ENCODE assay signal across 16 mouse cellular contexts in the genomic region with DNA sequence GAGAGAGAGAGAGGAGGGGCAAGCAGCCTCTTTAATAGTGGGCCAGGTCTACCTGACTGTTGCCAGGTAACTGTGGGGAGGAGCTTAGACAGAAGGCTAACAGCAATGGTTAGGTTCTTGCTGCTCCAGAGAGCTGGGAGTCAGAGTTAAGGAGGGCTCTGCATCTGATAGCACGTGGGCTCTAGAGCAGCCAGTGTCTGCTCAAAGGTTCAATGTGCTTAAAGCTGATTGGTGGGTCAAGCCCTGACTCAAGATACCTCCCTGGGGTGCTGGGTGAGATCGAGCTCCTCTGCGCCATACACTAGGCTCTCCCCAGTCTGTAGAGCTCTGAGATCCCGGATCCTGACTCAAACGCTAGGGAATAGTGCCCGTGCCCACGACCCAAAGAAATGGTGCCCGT.
"Had no signal": no experiment of that assay in that cellular context is flagged by ENCODE, and none has a peak within 500 bp of the region (broad histone marks: within the 10 kb centered on the region; RNA-seq: fewer than 3 reads in every experiment).

No protein-coding gene starts in this region.

- H3K27ac ChIP-seq: liver, embryonic 15.5 days; macrophage; midbrain, embryonic 13.5 days; midbrain, embryonic 15.5 days; neural tube, embryonic 12.5 days; stomach, embryonic 15.5 days; stomach, postnatal 0 days had no signal

- H3K9ac ChIP-seq: liver, embryonic 15.5 days; lung, embryonic 14.5 days; midbrain, embryonic 13.5 days; midbrain, embryonic 15.5 days; neural tube, embryonic 12.5 days; stomach, embryonic 15.5 days had no signal

- H3K9me3 ChIP-seq: liver, embryonic 15.5 days; midbrain, embryonic 13.5 days; midbrain, embryonic 15.5 days; neural tube, embryonic 12.5 days; stomach, embryonic 15.5 days had no signal

- H3K4me3 ChIP-seq: liver, embryonic 15.5 days; midbrain, embryonic 13.5 days; midbrain, embryonic 15.5 days; neural tube, embryonic 12.5 days; stomach, embryonic 15.5 days had no signal

- ATAC-seq: midbrain, embryonic 13.5 days; midbrain, embryonic 15.5 days had no signal

- H3K27me3 ChIP-seq: liver, embryonic 15.5 days; midbrain, embryonic 13.5 days; midbrain, embryonic 15.5 days; neural tube, embryonic 12.5 days; stomach, embryonic 15.5 days had no signal

- H3K4me2 ChIP-seq: liver, embryonic 15.5 days; lung, embryonic 14.5 days; midbrain, embryonic 11.5 days; midbrain, embryonic 13.5 days; midbrain, embryonic 15.5 days; neural tube, embryonic 12.5 days; stomach, embryonic 15.5 days had no signal

- H3K36me3 ChIP-seq: liver, embryonic 15.5 days; midbrain, embryonic 13.5 days; midbrain, embryonic 15.5 days; neural tube, embryonic 12.5 days; stomach, embryonic 15.5 days had no signal

- DNase-seq: lung, adult 18-20 months; lung, embryonic 14.5 days; lung, postnatal 14 days; lung, postnatal 36 days; right cerebral cortex, postnatal 14 days; thymus, adult 2 months; thymus, postnatal 25 days; thymus, postnatal 4 days had no signal

- H3K4me1 ChIP-seq: midbrain, embryonic 13.5 days; midbrain, embryonic 15.5 days; neural tube, embryonic 12.5 days; stomach, embryonic 15.5 days had no signal
